Mouse (Mus musculus) CH12.LX (cell line): Measurements from ENCODE around the gene Aig1. TPM values are rescaled to one million over a fixed set of nuclear protein-coding genes. Genes with fewer than 3 reads are reported as not detected.

ENCODE experiments used
- DNase-seq: peaks from one replicate; pipeline ENCODE4 v3.0.0-alpha.2; 2013; ENCODE audit errors: extremely low read depth
- H3K27ac ChIP-seq: 2 replicates; pipeline ENCODE4 v1.5.1; 2012; ENCODE audit warnings: low read depth, mild to moderate bottlenecking, control low read depth, moderate library complexity; ENCODE audit not compliant: insufficient read depth
- H3K27me3 ChIP-seq: replicated peaks from 2 replicates; pipeline ENCODE3; 2012; ENCODE audit warnings: inconsistent platforms
- H3K36me3 ChIP-seq, 2 experiments: replicated peaks in 1 of 2; 2 replicates each; pipeline versions ENCODE3 to v1.6.1; 2012; ENCODE audit warnings: inconsistent platforms in 1 of 2, low read length in 1 of 2, mild to moderate bottlenecking in 1 of 2, mixed read lengths in 1 of 2, moderate library complexity in 1 of 2; ENCODE audit not compliant: control insufficient read depth in 1 of 2, insufficient read depth in 1 of 2
- H3K4me1 ChIP-seq, 2 experiments: 2 replicates each; pipeline ENCODE4 v1.6.1; 2012; ENCODE audit warnings: inconsistent platforms in 1 of 2, moderate library complexity in 1 of 2; ENCODE audit not compliant: insufficient read depth in 2 of 2, control insufficient read depth in 1 of 2
- H3K4me2 ChIP-seq: 2 replicates; pipeline ENCODE4 v1.6.1; 2012; ENCODE audit warnings: low read depth, mild to moderate bottlenecking, control low read depth; ENCODE audit not compliant: poor library complexity, insufficient read depth, severe bottlenecking
- H3K4me3 ChIP-seq, 3 experiments: fragments of 150-350 bp in 1 of 3; sonication (generic) in 1 of 3; replicated peaks in 1 of 3; 2 replicates each; pipeline versions ENCODE3 to v1.5.1; 2011 to 2012; ENCODE audit warnings: low read depth in 2 of 3, low read length in 2 of 3, mild to moderate bottlenecking in 2 of 3, moderate library complexity in 2 of 3, control low read depth in 1 of 3, improper control_type of control experiment in 1 of 3, inconsistent platforms in 1 of 3, mixed read lengths in 1 of 3; ENCODE audit not compliant: poor library complexity in 1 of 3
- H3K79me2 ChIP-seq: replicated peaks from 2 replicates; pipeline ENCODE4 v1.6.1; 2012; ENCODE audit warnings: mild to moderate bottlenecking, moderate library complexity; ENCODE audit not compliant: control insufficient read depth, poor library complexity, insufficient read depth, severe bottlenecking; ENCODE audit errors: extremely low read depth
- H3K9ac ChIP-seq: 2 replicates; pipeline ENCODE4 v1.6.1; 2012; ENCODE audit warnings: low read depth, mild to moderate bottlenecking, control low read depth, moderate library complexity; ENCODE audit not compliant: insufficient read depth
- H3K9me3 ChIP-seq: replicated peaks from 2 replicates; pipeline ENCODE3; 2012; ENCODE audit warnings: low read length, inconsistent platforms, mixed read lengths
- BHLHE40 ChIP-seq: IDR thresholded peaks from 2 replicates; pipeline ENCODE4 v1.6.1; 2011; ENCODE audit warnings: mild to moderate bottlenecking, low read depth, low read length, improper control_type of control experiment
- CHD1 ChIP-seq: IDR thresholded peaks from 2 replicates; pipeline ENCODE4 v1.6.1; 2012; ENCODE audit warnings: low read depth, low read length, improper control_type of control experiment, inconsistent platforms
- CTCF ChIP-seq, 2 experiments: IDR thresholded peaks in 1 of 2; conservative IDR thresholded peaks in 1 of 2; 2 replicates each; pipeline ENCODE4 v1.5.1; 2011 to 2012; ENCODE audit warnings: low read depth in 2 of 2, low read length in 2 of 2, improper control_type of control experiment in 1 of 2, inconsistent platforms in 1 of 2, mild to moderate bottlenecking in 1 of 2, moderate library complexity in 1 of 2
- ELF1 ChIP-seq: IDR thresholded peaks from 2 replicates; pipeline ENCODE4 v1.6.1; 2014; ENCODE audit warnings: low read depth, mild to moderate bottlenecking, inconsistent platforms, low read length, improper control_type of control experiment
- ETS1 ChIP-seq: conservative IDR thresholded peaks from 2 replicates; pipeline ENCODE4 v1.6.1; 2012; ENCODE audit warnings: low read depth, mild to moderate bottlenecking, inconsistent platforms, low read length, improper control_type of control experiment, moderate library complexity
- GABPA ChIP-seq: IDR thresholded peaks from 2 replicates; pipeline ENCODE4 v1.6.1; 2012; ENCODE audit warnings: low read depth, low read length, improper control_type of control experiment, inconsistent platforms; ENCODE audit not compliant: insufficient replicate concordance
- HCFC1 ChIP-seq: IDR thresholded peaks from 2 replicates; pipeline ENCODE4 v1.6.1; 2012; ENCODE audit warnings: low read depth, mild to moderate bottlenecking, inconsistent platforms, low read length, improper control_type of control experiment
- IRF4 ChIP-seq: IDR thresholded peaks from 2 replicates; pipeline ENCODE4 v1.6.1; 2014; ENCODE audit warnings: low read depth, mild to moderate bottlenecking, inconsistent platforms, low read length, improper control_type of control experiment
- JUN ChIP-seq: IDR thresholded peaks from 2 replicates; pipeline ENCODE4 v1.6.1; 2011; ENCODE audit warnings: low read depth, mild to moderate bottlenecking, low read length, improper control_type of control experiment, moderate library complexity; ENCODE audit not compliant: insufficient read depth
- JUND ChIP-seq: conservative IDR thresholded peaks from 2 replicates; pipeline ENCODE4 v1.6.1; 2011; ENCODE audit warnings: low read depth, low read length, improper control_type of control experiment
- KAT2A ChIP-seq: IDR thresholded peaks from 2 replicates; pipeline ENCODE4 v1.6.1; 2012; ENCODE audit warnings: low read length, improper control_type of control experiment, inconsistent platforms; ENCODE audit not compliant: insufficient replicate concordance
- MAX ChIP-seq: IDR thresholded peaks from 2 replicates; pipeline ENCODE4 v1.6.1; 2011; ENCODE audit warnings: low read length, improper control_type of control experiment
- MYC ChIP-seq: IDR thresholded peaks from 2 replicates; pipeline ENCODE4 v1.6.1; 2011; ENCODE audit warnings: low read depth, mild to moderate bottlenecking, improper control_type of control experiment, low read length
- NRF1 ChIP-seq: IDR thresholded peaks from 2 replicates; pipeline ENCODE4 v1.6.1; 2014; ENCODE audit warnings: low read depth, mild to moderate bottlenecking, inconsistent platforms, low read length, improper control_type of control experiment, moderate library complexity
- POLR2A ChIP-seq: IDR thresholded peaks from 2 replicates; pipeline ENCODE4 v1.6.1; 2011; ENCODE audit warnings: low read depth, mild to moderate bottlenecking, improper control_type of control experiment, low read length
- POLR2AphosphoS2 ChIP-seq: IDR thresholded peaks from 2 replicates; pipeline ENCODE4 v1.6.1; 2011; ENCODE audit warnings: low read depth, low read length, improper control_type of control experiment
- RAD21 ChIP-seq: IDR thresholded peaks from 2 replicates; pipeline ENCODE4 v1.6.1; 2011; ENCODE audit warnings: low read depth, mild to moderate bottlenecking, low read length, improper control_type of control experiment, moderate library complexity
- RCOR1 ChIP-seq: conservative IDR thresholded peaks from 2 replicates; pipeline ENCODE4 v1.6.1; 2012; ENCODE audit warnings: low read depth, mild to moderate bottlenecking, inconsistent platforms, low read length, improper control_type of control experiment
- TBP ChIP-seq: conservative IDR thresholded peaks from 2 replicates; pipeline ENCODE4 v1.6.1; 2011; ENCODE audit warnings: low read depth, low read length, improper control_type of control experiment
- USF1 ChIP-seq: IDR thresholded peaks from 2 replicates; pipeline ENCODE4 v1.6.1; 2014; ENCODE audit warnings: low read depth, mild to moderate bottlenecking, inconsistent platforms, low read length, improper control_type of control experiment
- USF2 ChIP-seq: conservative IDR thresholded peaks from 2 replicates; pipeline ENCODE4 v1.6.1; 2011; ENCODE audit warnings: low read depth, low read length, improper control_type of control experiment
- ZC3H11A ChIP-seq: IDR thresholded peaks from 2 replicates; pipeline ENCODE4 v1.6.1; 2012; ENCODE audit warnings: low read depth, mild to moderate bottlenecking, inconsistent platforms, low read length, improper control_type of control experiment
- ZKSCAN1 ChIP-seq: IDR thresholded peaks from 2 replicates; pipeline ENCODE4 v1.6.1; 2012; ENCODE audit warnings: low read depth, inconsistent platforms, low read length, improper control_type of control experiment, borderline replicate concordance
- ZMIZ1 ChIP-seq: IDR thresholded peaks from 2 replicates; pipeline ENCODE4 v1.6.1; 2012; ENCODE audit warnings: low read depth, mild to moderate bottlenecking, inconsistent platforms, low read length, improper control_type of control experiment
- dilution Hi-C: fragments of 300-500 bp; cut with MboI; formaldehyde crosslinking; loops from 2 replicates; pipeline ENCODE4 v1.14.3; 2020; ENCODE audit warnings: low sequenced_read_pairs; ENCODE audit not compliant: extremely low pct_unique_long_range_greater_than_20kb, extremely low pct_ligation_motif_present
- in situ Hi-C: fragments of 300-500 bp; cut with MboI; formaldehyde crosslinking; loops from 3 replicates; pipeline ENCODE4 v1.14.3; 2019; ENCODE audit warnings: low sequenced_read_pairs, low pct_ligation_motif_present, low pct_unique_long_range_greater_than_20kb, mixed read lengths
- polyA plus RNA-seq: library from polyadenylated mRNA; unstranded; fragments of >175 nt; gene quantifications from 2 replicates; pipeline ENCODE4 v1.2.1, GENCODE M21; 2012; ENCODE audit warnings: low read depth; ENCODE audit not compliant: insufficient read length
- total RNA-seq, 2 experiments: library from RNA; depleted of rRNA; stranded (reverse); fragments of 300-350 nt in 1 of 2; fragments of >200 nt in 1 of 2; gene quantifications; 2 replicates each; pipeline ENCODE4 v1.2.3; 2012 to 2014

Aig1 gene
- total and polyA plus RNA-seq, 3 experiments: 1.6 to 10.8 (median 2.4) TPM

GRCm38 (mm10) chr10:13850071-13850470 lies 18.7 kb downstream of the Aig1 start:
- H3K79me2 ChIP-seq: no peaks in the 10 kb centered on the region
- dilution Hi-C loops: no loop called here
- H3K27ac ChIP-seq: no peak overlapping the region
- H3K4me2 ChIP-seq: no peak overlapping the region
- DNase-seq: no peak
- H3K4me3 ChIP-seq: no peak overlapping the region
- no peaks in the 10 kb centered on the region for H3K4me1 ChIP-seq
- no peaks in the 10 kb centered on the region for H3K27me3 ChIP-seq
- H3K36me3 ChIP-seq: no peaks in the 10 kb centered on the region
- H3K9me3 ChIP-seq: no peaks in the 10 kb centered on the region
- H3K9ac ChIP-seq: no peak overlapping the region
- TF ChIP-seq RAD21 (no peak), MAX (no peak), TBP (no peak), ETS1 (no peak), ZC3H11A (no peak), ZMIZ1 (no peak), CHD1 (no peak), JUND (no peak)
- in situ Hi-C loops: no loop called here

- no peaks in the 10 kb centered on the region for H3K27me3 ChIP-seq
- DNase-seq: no peak
- no peaks in the 10 kb centered on the region for H3K9me3 ChIP-seq
- H3K4me1 ChIP-seq: no peaks in the 10 kb centered on the region
- H3K79me2 ChIP-seq: no peaks in the 10 kb centered on the region
- H3K4me2 ChIP-seq: no peak overlapping the region
- no peak overlapping the region for H3K4me3 ChIP-seq
- dilution Hi-C loops (no loop called here), in situ Hi-C loops (no loop called here)
- TF ChIP-seq BHLHE40: no peak
- no peak for TF ChIP-seq KAT2A
- TF ChIP-seq HCFC1: no peak
- TF ChIP-seq POLR2A: no peak
- no peak for TF ChIP-seq CTCF (conservative IDR thresholded peaks at IDR 0.05 in 1 of 2, IDR thresholded peaks at IDR 0.05 in 1 of 2; ENCODE audit: low read depth in 2 of 2, low read length in 2 of 2)
- no peak for TF ChIP-seq CHD1
- TF ChIP-seq NRF1: no peak
- no peak for TF ChIP-seq ZC3H11A
- TF ChIP-seq IRF4: no peak
- TF ChIP-seq MYC: no peak
- no peak for TF ChIP-seq POLR2AphosphoS2
- no peak for TF ChIP-seq ZKSCAN1
- no peak for TF ChIP-seq ELF1
- no peak for TF ChIP-seq JUN
- no peak for TF ChIP-seq USF1
- TF ChIP-seq USF2: no peak
- no peak for TF ChIP-seq GABPA
- TF ChIP-seq RCOR1: no peak
- H3K36me3 ChIP-seq: no peaks in the 10 kb centered on the region
- no peak overlapping the region for H3K27ac ChIP-seq
- H3K9ac ChIP-seq: no peak overlapping the region
Observed at GRCm38 (mm10) chr10:13849205-13849604, 19.6 kb downstream of the Aig1 start.
